Mouse (Mus musculus): ENCODE measurements around the gene Fbxo47. TPM values are rescaled to one million over a fixed set of nuclear protein-coding genes. Genes with fewer than 3 reads are reported as not detected.
A peak's percentile ranks its signal among the peaks of the same experiment; 100 is the strongest.

Fbxo47 gene
- polyA plus RNA-seq, 1 experiment from 2014 or later, result 0.33 TPM

- DNase-seq, result no peak
- Histone ChIP-seq H3K36me3 (peaks cover 29% of the 10 kb centered on the region), H3K4me2 (no peak overlapping the region), H3K9ac (no peak overlapping the region), H3K27me3 (no peaks in the 10 kb centered on the region), H3K9me3 (replicated peaks) (no peaks in the 10 kb centered on the region), H3K27ac (peak overlapping the region; percentile 64; the same call in 1 of the 2 replicates), H3K4me3 (replicated peaks) (no peak overlapping the region), H3K4me1 (replicated peaks) (peaks cover 92% of the 10 kb centered on the region)
- ATAC-seq (ENCODE audit: low read depth), result no peak
- 59% methylated on average over 5 of the region's 5 CpGs for WGBS (ENCODE audit: insufficient replicate concordance)
These were observed 64.0 kb downstream of the Fbxo47 start for GRCm38 (mm10) chr11:97819923-97820322.

DNA sequence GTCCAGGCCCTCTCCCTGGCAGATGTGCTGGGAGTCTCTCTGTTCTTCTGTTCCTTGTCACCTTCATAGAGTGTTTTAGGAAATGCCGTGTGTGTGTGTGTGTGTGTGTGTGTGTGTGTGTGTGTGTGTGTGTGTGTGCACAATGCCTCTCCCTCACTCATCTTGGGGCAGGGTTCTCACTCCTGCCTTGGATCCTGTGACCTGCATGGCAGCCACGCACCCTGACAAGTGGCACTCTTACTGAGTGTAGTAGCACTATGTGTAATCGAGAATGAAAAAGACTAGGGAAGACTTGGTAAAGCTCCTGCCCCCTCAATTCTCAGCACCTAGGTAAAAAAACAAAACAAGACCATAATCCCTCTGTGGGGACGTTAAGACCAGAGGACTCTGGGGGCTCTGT is 64.9 kb downstream of the Fbxo47 start:
- Histone ChIP-seq H3K9ac (peak overlapping the region; percentile 41), H3K36me3 (peaks cover 26% of the 10 kb centered on the region), H3K4me2 (no peak overlapping the region), H3K9me3 (replicated peaks) (no peaks in the 10 kb centered on the region), H3K4me3 (replicated peaks) (no peak overlapping the region), H3K27ac (no peak overlapping the region), H3K27me3 (no peaks in the 10 kb centered on the region), H3K4me1 (replicated peaks) (peaks cover 91% of the 10 kb centered on the region)
- ATAC-seq (ENCODE audit: low read depth) (no peak), DNase-seq (no peak)
- 63% methylated on average over 4 of the region's 4 CpGs for WGBS (ENCODE audit: insufficient replicate concordance)

GRCm38 (mm10) chr11:97818571-97818970 is 65.4 kb downstream of the Fbxo47 start:
- no peak overlapping the region for H3K4me2 ChIP-seq
- H3K27me3 ChIP-seq, result no peaks in the 10 kb centered on the region
- peak overlapping the region; percentile 39; the same call in 1 of the 2 replicates for H3K27ac ChIP-seq
- H3K4me3 ChIP-seq (replicated peaks), result no peak overlapping the region
- peak overlapping the region; percentile 41 for H3K9ac ChIP-seq
- DNase-seq (no peak), ATAC-seq (ENCODE audit: low read depth) (no peak)
- no peaks in the 10 kb centered on the region for H3K9me3 ChIP-seq (replicated peaks)
- 23% methylated on average over 4 of the region's 4 CpGs for WGBS (ENCODE audit: insufficient replicate concordance)
- H3K36me3 ChIP-seq, result peaks cover 27% of the 10 kb centered on the region
- peaks cover 95% of the 10 kb centered on the region for H3K4me1 ChIP-seq (replicated peaks)

GRCm38 (mm10) chr11:97818003-97818402 is 66.0 kb downstream of the Fbxo47 start:
- H3K4me3 ChIP-seq (replicated peaks), result no peak overlapping the region
- ATAC-seq (ENCODE audit: low read depth), result no peak
- H3K4me1 ChIP-seq (replicated peaks), result peaks cover 97% of the 10 kb centered on the region
- WGBS (ENCODE audit: insufficient replicate concordance), result 36% methylated on average over 6 of the region's 6 CpGs
- H3K9me3 ChIP-seq (replicated peaks), result no peaks in the 10 kb centered on the region
- DNase-seq, result no peak
- H3K4me2 ChIP-seq, result 0 out of 2 replicates have a peak overlapping the region, but pooled peaks have one; percentile 12
- H3K27me3 ChIP-seq, result no peaks in the 10 kb centered on the region
- H3K36me3 ChIP-seq, result peaks cover 27% of the 10 kb centered on the region
- no peak overlapping the region for H3K9ac ChIP-seq
- 0 out of 2 replicates have a peak overlapping the region, but pooled peaks have one; percentile 47 for H3K27ac ChIP-seq

DNA sequence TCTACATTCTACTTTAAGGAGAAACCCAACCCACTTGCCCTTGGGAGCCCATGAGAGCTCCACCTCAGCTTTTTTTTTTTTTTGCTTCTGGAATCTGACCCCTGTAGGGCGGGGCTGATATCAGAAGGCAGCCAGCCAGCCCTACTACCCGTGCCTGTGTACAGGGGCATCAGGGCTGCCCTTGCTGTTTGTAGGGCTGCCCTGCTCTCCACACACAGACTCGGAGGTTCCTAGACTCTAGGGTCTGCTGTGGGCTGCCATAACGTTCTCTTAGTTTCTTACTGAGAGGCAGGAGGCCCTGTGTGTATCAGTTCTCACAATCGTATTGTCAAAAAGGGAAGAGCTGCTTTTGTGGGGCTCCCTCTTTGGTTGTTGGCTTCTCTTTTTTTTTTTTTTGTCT is 66.6 kb downstream of the Fbxo47 start:
- 0 out of 2 replicates have a peak overlapping the region, but pooled peaks have one; percentile 12 for H3K4me2 ChIP-seq
- peak overlapping the region; percentile 47; the same call in 1 of the 2 replicates for H3K27ac ChIP-seq
- no peaks in the 10 kb centered on the region for H3K27me3 ChIP-seq
- H3K9ac ChIP-seq, result no peak overlapping the region
- no peaks in the 10 kb centered on the region for H3K9me3 ChIP-seq (replicated peaks)
- peaks cover 30% of the 10 kb centered on the region for H3K36me3 ChIP-seq
- DNase-seq (peak; percentile 40), ATAC-seq (ENCODE audit: low read depth) (peak; percentile 74)
- H3K4me3 ChIP-seq (replicated peaks), result no peak overlapping the region
- H3K4me1 ChIP-seq (replicated peaks), result peaks cover 97% of the 10 kb centered on the region
- 5% methylated on average over 5 of the region's 5 CpGs for WGBS (ENCODE audit: insufficient replicate concordance)

DNA sequence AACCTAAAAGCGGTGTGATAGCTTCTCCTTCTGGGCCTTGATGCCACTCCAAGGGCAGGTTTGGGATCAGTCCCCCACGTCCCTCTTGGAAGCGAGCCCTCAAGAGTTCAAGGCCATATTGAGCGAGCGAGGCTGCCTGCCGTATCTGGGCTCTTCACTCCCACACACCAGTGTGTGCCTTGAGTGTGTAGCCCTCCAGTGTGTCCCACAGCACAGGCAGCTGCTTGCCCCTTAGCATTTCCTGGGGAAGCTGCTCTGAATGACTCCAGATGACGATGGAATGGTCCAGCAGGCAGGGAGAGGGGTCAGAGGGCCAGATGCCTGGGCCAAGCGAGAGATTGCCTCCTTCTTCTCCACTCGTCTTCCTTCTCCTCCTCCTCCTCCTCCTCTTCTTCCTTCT is 67.0 kb downstream of the Fbxo47 start:
- H3K4me3 ChIP-seq (replicated peaks), result no peak overlapping the region
- H3K9me3 ChIP-seq (replicated peaks), result no peaks in the 10 kb centered on the region
- H3K27ac ChIP-seq, result peak overlapping the region; percentile 47; the same call in 1 of the 2 replicates
- no peak for DNase-seq
- no peak for ATAC-seq (ENCODE audit: low read depth)
- no peak overlapping the region for H3K9ac ChIP-seq
- H3K4me1 ChIP-seq (replicated peaks), result peaks cover 97% of the 10 kb centered on the region
- peaks cover 31% of the 10 kb centered on the region for H3K36me3 ChIP-seq
- H3K4me2 ChIP-seq, result no peak overlapping the region
- H3K27me3 ChIP-seq, result no peaks in the 10 kb centered on the region
- WGBS (ENCODE audit: insufficient replicate concordance), result 64% methylated on average over 9 of the region's 9 CpGs

DNA sequence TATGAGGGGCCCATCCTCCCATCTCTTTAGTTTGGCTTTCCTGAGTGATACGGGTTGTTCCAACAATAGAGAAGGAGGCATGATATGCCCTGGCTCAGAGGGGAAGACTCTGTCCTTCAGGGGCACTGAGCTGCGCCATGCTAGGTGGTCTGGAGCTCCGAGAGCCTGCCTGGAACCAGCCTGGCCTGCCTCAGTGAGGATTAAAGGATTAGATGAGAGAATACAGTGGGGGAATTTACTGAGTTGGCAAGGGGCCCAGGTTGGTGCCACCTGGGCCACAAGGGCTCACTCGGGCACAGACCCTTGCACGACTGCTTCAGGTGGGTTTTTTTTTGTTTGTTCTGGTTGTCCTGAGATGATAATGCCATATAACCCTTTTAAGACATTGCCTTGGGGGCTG is 67.8 kb downstream of the Fbxo47 start:
- ATAC-seq (ENCODE audit: low read depth) (no peak), DNase-seq (no peak)
- H3K4me2 ChIP-seq, result no peak overlapping the region
- peaks cover 96% of the 10 kb centered on the region for H3K4me1 ChIP-seq (replicated peaks)
- no peaks in the 10 kb centered on the region for H3K9me3 ChIP-seq (replicated peaks)
- WGBS (ENCODE audit: insufficient replicate concordance), result 68% methylated on average over 5 of the region's 5 CpGs
- H3K27ac ChIP-seq, result no peak overlapping the region
- H3K27me3 ChIP-seq, result no peaks in the 10 kb centered on the region
- H3K36me3 ChIP-seq, result peaks cover 31% of the 10 kb centered on the region
- H3K4me3 ChIP-seq (replicated peaks), result no peak overlapping the region
- no peak overlapping the region for H3K9ac ChIP-seq

DNA sequence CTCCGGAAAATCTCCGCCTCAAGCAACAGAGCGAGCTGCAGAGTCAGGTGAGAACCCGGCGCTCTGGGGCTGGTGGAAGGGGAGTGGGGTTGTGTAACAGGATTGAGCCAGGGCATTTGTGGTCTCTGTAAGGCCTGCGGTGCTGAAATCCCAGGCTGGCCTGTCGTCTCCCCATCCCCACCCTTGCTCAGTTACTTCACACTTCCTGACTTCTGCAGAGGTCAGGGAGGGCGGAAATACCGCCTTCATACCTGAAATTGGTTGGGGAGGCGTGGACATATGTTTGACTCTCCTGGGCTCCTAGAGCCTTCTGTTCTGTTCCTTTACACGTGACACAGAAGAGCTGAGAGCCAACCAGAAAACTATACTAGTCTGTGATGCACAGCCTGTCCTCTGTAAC is 68.2 kb downstream of the Fbxo47 start:
- H3K4me2 ChIP-seq, result no peak overlapping the region
- no peak overlapping the region; the same call in 1 of the 2 replicates for H3K9ac ChIP-seq
- no peak overlapping the region for H3K27ac ChIP-seq
- H3K36me3 ChIP-seq, result peaks cover 31% of the 10 kb centered on the region
- no peak for ATAC-seq (ENCODE audit: low read depth)
- H3K9me3 ChIP-seq (replicated peaks), result no peaks in the 10 kb centered on the region
- DNase-seq, result no peak
- H3K4me1 ChIP-seq (replicated peaks), result peaks cover 95% of the 10 kb centered on the region
- H3K27me3 ChIP-seq, result no peaks in the 10 kb centered on the region
- no peak overlapping the region for H3K4me3 ChIP-seq (replicated peaks)
- WGBS (ENCODE audit: insufficient replicate concordance), result 81% methylated on average over 11 of the region's 11 CpGs

DNA sequence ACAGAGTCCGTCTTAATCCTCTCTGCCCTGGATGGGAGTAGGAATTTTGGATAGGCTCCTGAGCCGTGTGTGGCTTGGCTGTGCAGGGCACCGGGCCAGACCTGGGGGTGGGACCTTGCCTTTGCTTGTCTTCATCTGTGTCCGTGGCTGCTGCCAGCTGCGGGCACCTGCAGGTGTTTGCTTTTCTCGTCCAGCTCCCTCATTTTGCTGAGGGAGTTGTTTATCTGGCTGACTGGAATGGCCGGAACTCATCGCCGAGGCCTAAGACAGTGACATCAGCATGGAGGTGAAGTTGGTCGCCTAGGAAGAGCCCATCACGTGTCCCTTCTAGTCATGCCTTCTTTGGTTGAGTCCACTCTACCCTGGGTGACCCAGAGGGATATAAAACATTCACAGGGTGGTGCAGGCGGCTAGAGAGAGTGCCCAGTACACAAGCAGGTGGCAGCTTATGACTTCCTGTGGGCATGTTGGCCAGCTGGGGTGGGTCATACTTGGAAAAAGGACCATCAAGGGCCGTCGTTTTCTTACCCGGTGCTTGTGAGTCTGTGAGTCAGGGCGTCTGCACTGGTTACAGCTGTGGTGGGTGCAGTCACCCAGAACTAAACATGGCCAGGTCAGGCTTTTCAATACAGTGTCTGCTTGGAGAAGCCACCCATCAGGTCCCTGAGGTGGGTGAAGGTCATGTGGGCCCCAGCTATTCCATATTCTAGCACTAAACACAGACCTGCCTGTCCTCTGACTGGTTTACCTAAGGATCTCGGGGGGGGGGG is 70.0 kb downstream of the Fbxo47 start:
- no peak for DNase-seq
- 75% methylated on average over 17 of the region's 17 CpGs for WGBS (ENCODE audit: insufficient replicate concordance)
- ATAC-seq (ENCODE audit: low read depth), result no peak
- no peak overlapping the region for H3K27ac ChIP-seq
- peaks cover 42% of the 10 kb centered on the region for H3K36me3 ChIP-seq
- H3K9ac ChIP-seq, result no peak overlapping the region
- peaks cover 95% of the 10 kb centered on the region for H3K4me1 ChIP-seq (replicated peaks)
- no peaks in the 10 kb centered on the region for H3K9me3 ChIP-seq (replicated peaks)
- H3K27me3 ChIP-seq, result no peaks in the 10 kb centered on the region
- H3K4me2 ChIP-seq, result no peak overlapping the region
- no peak overlapping the region for H3K4me3 ChIP-seq (replicated peaks)

- Histone ChIP-seq H3K27me3 (no peaks in the 10 kb centered on the region), H3K27ac (no peak overlapping the region), H3K4me1 (replicated peaks) (peaks cover 95% of the 10 kb centered on the region), H3K9me3 (replicated peaks) (no peaks in the 10 kb centered on the region), H3K4me2 (no peak overlapping the region), H3K9ac (no peak overlapping the region), H3K36me3 (peaks cover 45% of the 10 kb centered on the region), H3K4me3 (replicated peaks) (no peak overlapping the region)
- DNase-seq, result no peak
- no peak for ATAC-seq (ENCODE audit: low read depth)
- WGBS (ENCODE audit: insufficient replicate concordance), result 54% methylated on average over 7 of the region's 7 CpGs
These were observed 70.9 kb downstream of the Fbxo47 start for GRCm38 (mm10) chr11:97813085-97813484.

- DNase-seq (no peak), ATAC-seq (ENCODE audit: low read depth) (no peak)
- Histone ChIP-seq H3K4me2 (no peak overlapping the region), H3K27me3 (no peaks in the 10 kb centered on the region), H3K9me3 (replicated peaks) (no peaks in the 10 kb centered on the region), H3K4me1 (replicated peaks) (peaks cover 95% of the 10 kb centered on the region), H3K9ac (no peak overlapping the region), H3K4me3 (replicated peaks) (no peak overlapping the region), H3K27ac (peak overlapping the region; percentile 43; the same call in 1 of the 2 replicates), H3K36me3 (peaks cover 45% of the 10 kb centered on the region)
- WGBS (ENCODE audit: insufficient replicate concordance), result 53% methylated on average over 3 of the region's 3 CpGs
These were observed 71.4 kb downstream of the Fbxo47 start for GRCm38 (mm10) chr11:97812491-97812921.

All from liver, embryonic 13.5 days (tissue).